In genomic region chr6:30855205-30855604, GRCm38 (mm10) we compare ENCODE assay signal across 19 mouse cellular contexts. TPM values are rescaled to one million over a fixed set of nuclear protein-coding genes. Genes with fewer than 3 reads are reported as not detected.
A peak's percentile ranks its signal among the peaks of the same experiment; 100 is the strongest.
DNase-seq lines count a peak whose midpoint lies in the region; ATAC-seq and TF ChIP-seq lines count a peak whose summit lies in the region.
"Had no signal": no experiment of that assay in that cellular context is flagged by ENCODE, and none has a peak within 500 bp of the region (broad histone marks: within the 10 kb centered on the region; RNA-seq: fewer than 3 reads in every experiment).

No protein-coding gene starts in this region.

- TF ChIP-seq POLR2A in small intestine, adult 2 months (IDR thresholded peaks at IDR 0.05; ENCODE audit: low read depth, low read length) = no peak

- H3K4me1 ChIP-seq in intestine, embryonic 15.5 days (replicated peaks) = no peaks in the 10 kb centered on the region
- no peaks in the 10 kb centered on the region for H3K4me1 ChIP-seq in intestine, embryonic 16.5 days (ENCODE audit: control insufficient read depth, insufficient read depth, low read length)
- peaks cover 8% of the 10 kb centered on the region; the same call in 1 of the 2 replicates for H3K4me1 ChIP-seq in small intestine, adult 2 months (ENCODE audit: control insufficient read depth, insufficient read depth, insufficient read length, low read length)
- H3K4me1 ChIP-seq: embryonic facial prominence, embryonic 10.5 days; embryonic facial prominence, embryonic 12.5 days; forebrain, embryonic 13.5 days; forebrain, embryonic 15.5 days had no signal

- no peak overlapping the region for H3K4me2 ChIP-seq in intestine, embryonic 15.5 days (replicated peaks)
- no peak overlapping the region for H3K4me2 ChIP-seq in intestine, embryonic 16.5 days (ENCODE audit: low read depth, low read length)
- H3K4me2 ChIP-seq: embryonic facial prominence, embryonic 12.5 days; forebrain, embryonic 13.5 days; forebrain, embryonic 15.5 days had no signal

- H3K27me3 ChIP-seq in intestine, embryonic 15.5 days (replicated peaks) = no peaks in the 10 kb centered on the region
- no peaks in the 10 kb centered on the region for H3K27me3 ChIP-seq in intestine, embryonic 16.5 days (replicated peaks; ENCODE audit: control insufficient read depth, insufficient read depth, low read length)
- H3K27me3 ChIP-seq in small intestine, adult 2 months (ENCODE audit: control insufficient read depth, insufficient read depth, low read length) = no peaks in the 10 kb centered on the region
- H3K27me3 ChIP-seq: embryonic facial prominence, embryonic 12.5 days; forebrain, embryonic 13.5 days; forebrain, embryonic 15.5 days had no signal

- no peak overlapping the region for H3K9ac ChIP-seq in intestine, embryonic 15.5 days
- H3K9ac ChIP-seq in intestine, embryonic 16.5 days (ENCODE audit: low read depth, low read length) = no peak overlapping the region
- H3K9ac ChIP-seq: embryonic facial prominence, embryonic 12.5 days; forebrain, embryonic 13.5 days; forebrain, embryonic 15.5 days had no signal

- TF ChIP-seq CTCF in small intestine, adult 2 months (IDR thresholded peaks at IDR 0.05; ENCODE audit: extremely low read depth, insufficient read length, insufficient replicate concordance, low read depth, low read length) = no peak

- H3K27ac ChIP-seq in intestine, embryonic 15.5 days = no peak overlapping the region
- H3K27ac ChIP-seq in intestine, embryonic 16.5 days (ENCODE audit: low read length) = no peak overlapping the region
- peak overlapping the region; percentile 14 for H3K27ac ChIP-seq in small intestine, adult 2 months (ENCODE audit: insufficient read depth, low read depth, low read length)
- H3K27ac ChIP-seq: embryonic facial prominence, embryonic 10.5 days; embryonic facial prominence, embryonic 12.5 days; forebrain, embryonic 13.5 days; forebrain, embryonic 15.5 days had no signal

- ATAC-seq in intestine, embryonic 15.5 days = peak; percentile 67
- ATAC-seq in intestine, embryonic 16.5 days = peak; percentile 89
- ATAC-seq: forebrain, embryonic 13.5 days; forebrain, embryonic 15.5 days had no signal

- peak; percentile 8 for DNase-seq in yolk sac, embryonic 10.5 days (ENCODE audit: low spot score)
- DNase-seq in right cerebral cortex, postnatal 25 days = no peak
- DNase-seq in cerebellum, postnatal 36 days = no peak
- no peak for DNase-seq in thymus, adult 18-20 months
- DNase-seq: adrenal gland, adult 2 months; adrenal gland, postnatal 10 days; adrenal gland, postnatal 25 days; cerebellum, adult 11 months; cerebellum, adult 18-20 months; cerebellum, adult 8-10 months; cerebellum, adult 9-11 months; cerebellum, postnatal 14 days had no signal

- no peaks in the 10 kb centered on the region for H3K9me3 ChIP-seq in intestine, embryonic 15.5 days
- H3K9me3 ChIP-seq in intestine, embryonic 16.5 days (ENCODE audit: control insufficient read depth, low read length) = no peaks in the 10 kb centered on the region
- H3K9me3 ChIP-seq: embryonic facial prominence, embryonic 10.5 days; embryonic facial prominence, embryonic 12.5 days; forebrain, embryonic 13.5 days; forebrain, embryonic 15.5 days had no signal

- 0 out of 2 replicates have a peak, but pooled peaks cover 2% of the 10 kb centered on the region for H3K36me3 ChIP-seq in intestine, embryonic 15.5 days
- H3K36me3 ChIP-seq in intestine, embryonic 16.5 days (ENCODE audit: control insufficient read depth, insufficient read depth, low read length) = no peaks in the 10 kb centered on the region
- H3K36me3 ChIP-seq in small intestine, adult 2 months (ENCODE audit: control insufficient read depth, insufficient read depth, low read length) = peaks cover 17% of the 10 kb centered on the region

- 78% methylated on average over 2 of the region's 2 CpGs for WGBS in intestine, embryonic 15.5 days
- 58% methylated on average over 2 of the region's 2 CpGs for WGBS in intestine, embryonic 16.5 days
- WGBS in small intestine, adult 2 months = 31% methylated on average over 2 of the region's 2 CpGs

- no peak overlapping the region for H3K4me3 ChIP-seq in intestine, embryonic 15.5 days (replicated peaks)
- H3K4me3 ChIP-seq in intestine, embryonic 16.5 days (ENCODE audit: low read length) = no peak overlapping the region
- no peak overlapping the region for H3K4me3 ChIP-seq in small intestine, adult 2 months (ENCODE audit: low read depth, low read length)
- H3K4me3 ChIP-seq: embryonic facial prominence, embryonic 10.5 days; embryonic facial prominence, embryonic 12.5 days; forebrain, embryonic 13.5 days; forebrain, embryonic 15.5 days had no signal

RNA-seq across cellular contexts. Expression of gene Copg2, which starts 41.4 kb away (rescaled TPM):
- polyA plus RNA-seq in intestine, embryonic 15.5 days (2015; fragmentation: Nextera tagmentation; extraction: Ambion mirVana) = 14.9 and 16.9 TPM in 2 replicates
- 17.1 TPM in 2 replicates for polyA plus RNA-seq in intestine, embryonic 16.5 days (2015; fragmentation: Nextera tagmentation; extraction: Ambion mirVana)
- 1.4 and 3.1 TPM in 2 replicates for polyA plus RNA-seq in small intestine, adult 2 months (2012; rRNA removed)
